Mouse (Mus musculus) embryo, embryonic 10 days (tissue): ENCODE measurements around the gene Ly6c2.
"Not testable (repeated sequence)": the region's sequence is repeated elsewhere in the genome, so short reads cannot be mapped to it uniquely, and the experiment has no call there.

Source experiments
- DNase-seq: peaks from one replicate; pipeline ENCODE4 v3.0.0-alpha.2; 2015; ENCODE audit warnings: low spot score

Gene Ly6c2

DNA sequence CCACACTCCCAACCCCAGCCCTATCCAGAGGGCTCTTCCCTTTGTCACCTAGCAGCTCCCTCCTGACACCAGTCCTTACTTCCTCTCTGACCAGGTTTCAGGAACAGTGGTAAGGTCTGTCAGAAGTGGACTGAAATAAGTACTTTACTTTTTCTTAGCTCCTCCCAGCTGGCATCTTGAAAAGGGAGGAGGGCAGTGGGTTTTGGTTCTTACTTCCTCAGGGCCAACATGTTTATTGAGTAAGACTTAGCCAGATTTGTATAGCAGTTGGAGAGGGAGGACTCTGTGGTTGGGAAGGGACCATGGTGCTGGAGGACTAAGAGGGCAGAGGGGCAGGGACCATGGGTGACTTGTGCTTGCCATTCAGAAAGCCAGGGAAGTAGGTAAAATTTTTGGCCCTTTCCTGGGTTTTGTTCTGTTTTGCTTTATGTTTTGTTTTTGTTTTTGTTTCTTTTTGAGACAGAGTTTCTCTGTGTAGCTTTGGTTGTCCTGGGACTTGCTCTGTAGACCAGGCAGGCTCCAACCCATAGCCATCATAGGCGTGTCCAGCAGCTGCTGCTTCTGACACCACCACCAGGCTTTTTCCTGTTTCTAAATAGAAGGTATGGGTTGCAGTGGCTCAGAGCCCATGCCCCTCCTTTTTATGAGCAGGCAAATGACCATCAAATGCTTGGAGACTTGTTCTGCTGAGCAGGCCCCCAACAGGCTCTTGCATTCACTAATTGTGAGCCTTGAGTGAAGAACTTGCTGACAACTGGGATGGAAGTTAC, at the start of gene Ly6c2:
TSS of gene Ly6c2 (minus strand) at position 110 of the 770 bp plus-strand sequence.
- DNase-seq, result not testable (repeated sequence)

DNA sequence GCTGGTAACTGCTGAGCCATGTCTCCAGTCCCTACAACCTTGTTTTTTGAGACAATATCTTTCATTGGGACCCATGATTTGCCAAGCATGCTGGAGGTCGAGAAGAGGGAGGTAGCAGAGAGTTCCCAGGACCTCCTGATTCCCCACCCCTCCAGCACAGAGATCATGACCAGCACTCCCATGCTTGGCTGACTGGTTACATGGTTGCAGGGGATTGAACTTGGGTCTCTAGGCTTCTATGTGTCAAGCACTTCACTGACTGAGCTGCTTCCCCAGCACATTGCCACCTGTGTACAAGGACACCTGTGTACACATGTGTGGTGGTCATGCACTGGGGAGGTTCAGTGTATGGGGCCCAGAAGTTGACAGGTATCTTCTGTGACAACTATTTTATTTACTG, 45.9 kb upstream of the Ly6c2 start:
- DNase-seq, result no peak

DNA sequence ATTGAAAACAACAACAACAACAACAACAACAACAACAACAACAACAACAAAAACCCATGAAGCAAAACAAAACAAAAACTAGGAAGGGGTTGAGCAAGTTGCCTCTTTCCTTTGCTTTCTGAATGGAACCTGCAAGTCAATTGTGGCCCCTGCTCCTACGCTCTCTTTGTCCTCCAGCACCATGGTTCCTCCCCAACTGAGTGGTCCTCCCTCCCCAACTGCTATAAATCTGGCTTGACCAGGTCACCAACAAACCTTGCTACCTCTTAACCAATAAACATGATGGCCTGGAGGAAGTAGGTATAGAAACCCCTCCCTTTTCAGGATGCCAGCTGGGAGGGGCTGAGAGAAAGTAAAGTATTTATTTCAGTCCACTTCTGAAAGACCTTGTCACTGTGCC, 43.2 kb upstream of the Ly6c2 start, which contains the start of gene Ly6g:
TSS of gene Ly6g (plus strand) at position 301 of the 400 bp plus-strand sequence.
- no peak for DNase-seq

DNA sequence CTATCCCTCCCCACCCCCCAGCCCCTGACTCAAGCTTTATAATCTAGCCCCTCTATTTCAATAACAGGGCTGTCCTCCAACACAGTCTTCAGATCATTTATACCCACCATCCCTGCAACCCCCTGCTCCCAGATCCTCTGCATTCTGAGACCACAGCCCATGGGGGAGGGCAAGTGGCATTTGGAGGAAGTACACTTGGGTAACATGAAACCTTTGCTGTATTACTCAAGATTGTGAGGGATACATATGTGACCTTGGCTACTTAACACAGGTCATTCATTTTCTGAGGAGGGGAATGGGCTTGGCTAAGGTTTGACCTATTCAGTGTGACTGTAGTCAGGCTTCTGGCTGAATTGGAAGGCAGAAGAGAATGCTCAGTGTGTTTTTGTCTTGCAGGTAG, 41.3 kb upstream of the Ly6c2 start:
- no peak for DNase-seq

DNA sequence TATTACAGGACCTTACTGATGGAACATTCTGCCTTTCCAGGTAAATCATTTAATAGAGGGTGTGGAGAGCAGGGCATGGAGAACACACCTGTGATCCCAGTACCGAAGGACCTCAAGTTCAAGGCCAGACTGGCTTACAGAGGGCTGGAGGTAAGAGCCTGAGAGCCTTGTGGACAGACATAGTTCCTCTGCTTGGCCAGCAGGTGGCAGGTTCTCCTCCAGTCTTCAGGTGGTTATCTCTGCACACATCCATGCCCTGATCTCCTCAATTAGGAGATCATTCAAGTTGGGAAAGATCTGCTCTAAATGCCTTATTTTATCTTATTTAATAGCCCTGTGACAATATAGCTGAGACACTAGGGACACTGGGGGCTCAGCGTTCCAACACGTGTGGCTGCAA, 32.0 kb upstream of the Ly6c2 start:
- DNase-seq, result no peak

DNA sequence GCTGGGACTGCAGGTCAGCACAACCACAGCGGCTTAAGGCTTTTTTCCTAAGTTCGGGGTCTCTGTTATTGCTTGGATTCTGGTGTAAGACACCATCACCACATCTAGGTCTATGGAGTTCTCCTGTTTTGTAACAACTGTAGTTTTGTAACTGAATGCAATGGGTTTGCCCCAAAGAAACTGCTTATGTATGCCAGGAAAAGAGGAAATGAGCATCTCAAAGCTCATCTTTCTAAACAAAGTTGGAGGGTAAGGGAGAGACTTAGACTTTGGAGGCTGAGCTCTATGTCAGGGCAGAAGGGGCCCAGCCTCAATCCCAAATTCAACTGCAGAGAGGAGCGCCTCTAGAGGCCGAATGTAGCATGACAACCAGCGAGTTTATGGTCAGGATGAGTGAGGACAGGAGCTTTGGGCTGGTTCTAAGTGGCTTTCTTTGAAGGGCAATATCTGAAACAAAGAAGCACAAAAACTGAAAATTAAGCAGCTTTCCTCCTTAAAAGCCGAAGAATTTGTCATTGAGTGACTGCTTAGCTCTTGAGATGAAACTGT, 30.1 kb upstream of the Ly6c2 start:
- DNase-seq, result peak; percentile 7

DNA sequence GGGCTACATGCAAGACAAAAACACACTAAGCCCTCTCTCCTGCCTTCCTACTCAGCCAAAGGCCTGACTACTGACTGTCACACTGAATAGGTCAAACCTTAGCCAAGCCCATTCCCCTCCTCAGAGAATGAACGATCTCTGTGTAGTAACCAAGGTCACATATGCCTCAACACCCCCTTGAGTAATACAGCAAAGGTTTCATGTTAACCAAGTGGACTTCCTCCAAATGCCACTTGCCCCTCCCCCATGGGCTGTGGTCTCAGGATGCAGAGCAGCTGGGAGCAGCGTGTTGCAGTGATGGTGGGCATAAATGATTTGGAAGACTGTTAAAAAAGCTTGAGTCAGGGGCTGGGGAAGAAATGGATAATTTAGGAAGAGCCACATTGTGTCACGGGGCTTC, 26.0 kb upstream of the Ly6c2 start:
- DNase-seq, result not testable (repeated sequence)

DNA sequence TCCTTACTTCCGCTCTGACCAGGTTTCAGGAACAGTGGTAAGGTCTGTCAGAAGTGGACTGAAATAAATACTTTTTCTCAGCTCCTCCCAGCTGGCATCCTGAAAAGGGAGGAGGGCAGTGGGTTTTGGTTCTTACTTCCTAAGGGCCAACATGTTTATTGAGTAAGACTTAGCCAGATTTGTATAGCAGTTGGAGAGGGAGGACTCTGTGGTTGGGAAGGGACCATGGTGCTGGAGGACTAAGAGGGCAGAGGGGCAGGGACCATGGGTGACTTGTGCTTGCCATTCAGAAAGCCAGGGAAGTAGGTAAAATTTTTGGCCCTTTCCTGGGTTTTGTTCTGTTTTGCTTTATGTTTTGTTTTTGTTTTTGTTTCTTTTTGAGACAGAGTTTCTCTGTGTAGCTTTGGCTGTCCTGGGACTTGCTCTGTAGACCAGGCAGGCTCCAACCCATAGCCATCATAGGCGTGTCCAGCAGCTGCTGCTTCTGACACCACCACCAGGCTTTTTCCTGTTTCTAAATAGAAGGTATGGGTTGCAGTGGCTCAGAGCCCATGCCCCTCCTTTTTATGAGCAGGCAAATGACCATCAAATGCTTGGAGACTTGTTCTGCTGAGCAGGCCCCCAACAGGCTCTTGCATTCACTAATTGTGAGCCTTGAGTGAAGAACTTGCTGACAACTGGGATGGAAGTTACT, 23.5 kb upstream of the Ly6c2 start:
- DNase-seq, result not testable (repeated sequence)

DNA sequence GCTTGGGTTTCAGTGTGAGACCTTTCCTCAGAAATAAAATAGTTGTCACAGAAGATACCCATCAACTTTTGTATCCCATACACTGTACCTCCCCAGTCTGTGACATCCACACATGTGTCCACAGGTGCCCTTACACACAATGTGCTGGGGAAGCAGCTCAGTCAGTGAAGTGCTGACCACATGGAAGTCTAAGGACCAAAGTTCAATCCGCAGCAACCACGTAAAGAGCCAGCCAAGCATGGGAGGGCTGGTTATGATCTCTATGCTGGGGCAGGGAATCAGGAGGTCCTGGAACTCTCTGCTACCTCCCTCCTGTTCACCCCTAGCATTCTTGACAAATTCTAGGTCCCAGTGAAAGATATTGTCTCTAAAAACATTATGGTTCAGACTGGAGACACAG, 20.6 kb upstream of the Ly6c2 start:
- DNase-seq, result not testable (repeated sequence)

DNA sequence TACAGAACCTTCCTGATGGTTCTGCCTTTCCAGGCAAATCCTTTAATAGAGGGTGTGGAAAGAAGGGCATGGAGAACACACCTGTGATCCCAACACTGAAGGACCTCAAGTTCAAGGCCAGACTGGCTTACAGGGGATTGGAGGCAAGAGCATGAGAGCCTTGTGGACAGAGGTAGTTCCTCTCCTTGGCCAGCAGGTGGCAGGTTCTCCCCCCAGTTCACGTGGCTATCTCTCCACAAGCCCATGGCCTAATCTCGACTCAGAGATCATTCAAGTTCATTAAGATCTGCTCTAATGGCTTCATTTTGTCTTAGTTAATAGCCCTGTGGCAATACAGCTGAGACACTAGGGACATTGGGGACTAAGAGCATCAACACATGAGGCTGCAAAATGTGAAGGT, 8.3 kb upstream of the Ly6c2 start:
- DNase-seq, result peak; percentile 48

DNA sequence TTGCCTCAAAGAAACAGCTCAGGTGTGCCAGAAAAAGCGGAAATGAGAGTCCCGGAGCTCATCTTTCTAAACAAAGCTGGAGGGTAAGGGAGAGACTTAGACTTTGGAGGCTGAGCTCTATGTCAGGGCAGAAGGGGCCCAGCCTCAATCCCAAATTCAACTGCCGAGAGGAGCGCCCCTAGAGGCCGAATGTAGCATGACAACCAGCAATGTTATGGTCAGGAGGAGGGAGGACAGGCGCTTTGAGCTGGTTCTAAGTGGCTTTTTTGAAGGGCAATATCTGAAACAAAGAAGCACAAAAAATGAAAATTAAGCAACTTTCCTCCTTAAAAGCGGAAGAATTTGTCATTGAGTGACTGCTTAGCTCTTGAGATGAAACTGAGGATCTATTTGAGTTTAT, 7.0 kb upstream of the Ly6c2 start:
- peak; percentile 20 for DNase-seq

DNA sequence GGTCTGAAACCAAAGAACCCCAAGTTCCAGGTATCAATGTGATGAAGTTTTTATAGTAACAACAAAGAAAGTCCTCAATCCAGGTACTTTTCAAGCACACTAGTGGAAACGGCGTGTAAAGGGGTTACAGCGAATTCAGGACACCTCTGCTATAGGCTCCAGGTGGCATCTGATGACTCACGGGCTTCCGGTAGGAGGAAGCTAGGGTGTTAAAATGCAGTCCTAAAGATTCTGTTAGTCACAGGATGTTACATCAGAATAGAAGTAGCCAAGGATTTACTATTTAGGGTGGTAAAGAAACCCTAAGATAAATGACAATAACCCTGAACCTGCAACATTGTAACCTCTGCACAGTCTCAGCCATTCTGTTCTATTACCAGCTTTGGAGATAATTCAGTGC, 5.7 kb upstream of the Ly6c2 start:
- not testable (repeated sequence) for DNase-seq

DNA sequence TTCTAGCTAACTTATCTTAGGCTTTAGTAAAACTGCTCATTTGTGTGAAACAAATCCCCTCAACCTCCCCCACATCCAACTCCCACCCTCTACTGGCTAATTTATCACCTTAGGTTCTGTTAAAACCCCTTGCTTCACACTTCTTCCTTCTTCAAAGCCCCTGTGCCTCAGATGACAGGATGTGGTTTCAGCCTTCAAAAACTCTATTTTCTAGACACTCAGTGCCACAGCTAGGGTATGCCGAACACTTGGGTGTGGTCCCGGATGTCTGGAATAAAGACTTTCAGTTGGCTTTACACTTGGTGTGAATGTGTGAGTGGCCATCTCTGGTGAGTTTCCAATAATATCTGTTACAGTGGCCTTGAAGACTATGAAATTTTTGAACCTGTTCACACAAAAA, 4.8 kb upstream of the Ly6c2 start:
- DNase-seq, result no peak

DNA sequence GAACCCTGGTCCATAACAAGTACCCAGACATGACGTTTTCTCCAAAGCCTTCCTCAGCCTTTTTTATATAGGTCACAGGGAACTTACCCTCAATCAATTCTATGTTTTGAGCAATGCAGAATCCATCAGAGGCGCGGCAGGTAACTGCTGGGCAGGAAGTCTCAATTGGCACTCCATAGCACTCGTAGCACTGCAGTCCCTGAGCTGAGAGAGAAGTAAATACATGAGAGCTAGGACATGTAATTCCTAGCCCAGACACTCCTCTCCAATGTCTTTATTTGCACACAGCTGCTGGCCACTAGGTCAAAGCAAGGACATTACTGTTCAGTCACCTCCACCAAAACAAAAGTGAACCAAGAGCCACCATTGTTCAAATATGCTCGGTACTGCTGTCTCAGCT, 1.3 kb downstream of the Ly6c2 start:
- not testable (repeated sequence) for DNase-seq

DNA sequence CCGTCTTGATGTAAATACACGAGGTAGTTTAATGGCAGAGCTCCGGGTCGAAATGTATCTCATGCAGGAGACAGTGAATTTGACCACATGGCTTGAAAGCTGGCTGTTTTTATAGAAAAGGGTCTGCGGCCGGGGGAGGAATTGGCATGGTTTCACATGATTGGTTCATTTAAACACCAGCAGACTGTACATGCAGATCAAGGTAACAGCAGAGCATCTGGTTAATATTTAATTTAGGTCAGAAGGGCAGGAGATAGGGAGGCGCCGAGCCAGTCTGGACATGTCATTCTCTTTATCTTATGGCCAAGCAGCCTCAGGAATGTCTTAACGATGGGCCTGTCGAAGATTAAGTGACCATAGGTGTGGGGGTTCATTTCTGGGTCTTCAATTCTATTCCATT, 12.5 kb downstream of the Ly6c2 start:
- no peak for DNase-seq

DNA sequence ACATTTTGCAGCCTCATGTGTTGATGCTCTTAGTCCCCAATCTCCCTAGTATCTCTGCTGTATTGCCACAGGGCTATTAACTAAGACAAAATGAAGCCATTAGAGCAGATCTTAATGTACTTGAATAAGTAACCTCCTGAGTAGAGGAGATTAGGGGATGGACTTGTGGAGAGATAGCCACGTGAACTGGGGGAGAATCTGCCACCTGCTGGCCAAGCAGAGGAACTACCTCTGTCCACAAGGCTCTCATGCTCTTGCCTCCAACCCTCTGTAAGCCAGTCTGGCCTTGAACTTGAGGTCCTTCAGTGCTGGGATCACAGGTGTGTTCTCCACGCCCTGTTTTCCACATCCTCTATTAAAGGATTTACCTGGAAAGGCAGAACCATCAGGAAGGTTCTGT, 23.7 kb downstream of the Ly6c2 start:
- DNase-seq, result not testable (repeated sequence)

DNA sequence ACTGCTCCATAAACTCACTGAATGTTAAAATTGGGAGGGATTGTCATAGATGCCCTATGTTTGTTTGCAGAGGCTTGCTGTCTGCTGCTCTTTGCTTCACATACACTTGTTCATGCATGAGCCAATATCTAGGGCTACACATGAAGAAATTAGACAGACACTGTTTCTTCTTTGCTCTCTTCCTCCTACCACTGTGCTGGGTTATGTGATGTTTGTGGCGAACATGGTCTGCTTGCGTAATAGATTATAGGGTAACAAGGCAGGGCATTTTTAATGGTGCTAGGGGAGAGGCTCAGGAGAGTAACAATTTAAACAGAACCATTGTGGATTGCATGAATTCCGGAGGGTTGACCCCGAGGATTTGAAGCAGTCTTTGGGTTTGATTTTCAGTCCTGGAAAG, 41.8 kb downstream of the Ly6c2 start:
- no peak for DNase-seq

DNA sequence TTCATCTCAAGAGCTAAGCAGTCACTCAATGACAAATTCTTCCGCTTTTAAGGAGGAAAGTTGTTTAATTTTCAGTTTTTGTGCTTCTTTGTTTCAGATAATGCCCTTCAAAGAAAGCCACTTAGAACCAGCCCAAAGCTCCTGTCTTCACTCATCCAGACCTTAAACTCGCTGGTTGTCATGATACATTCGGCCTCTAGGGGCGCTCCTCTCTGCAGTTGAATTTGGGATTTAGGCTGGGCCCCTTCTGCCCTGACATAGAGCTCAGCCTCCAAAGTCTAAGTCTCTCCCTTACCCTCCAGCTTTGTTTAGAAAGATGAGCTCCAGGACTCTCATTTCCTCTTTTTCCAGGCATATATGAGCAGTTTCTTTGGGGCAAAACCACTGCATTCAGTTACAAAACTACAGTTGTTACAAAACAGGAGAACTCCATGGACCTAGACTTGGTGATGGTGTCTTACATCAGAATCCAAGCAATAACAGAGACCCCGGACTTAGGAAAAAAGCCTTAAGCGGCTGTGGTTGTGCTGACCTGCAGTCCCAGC, 49.7 kb downstream of the Ly6c2 start:
- DNase-seq, result peak; percentile 24

DNA sequence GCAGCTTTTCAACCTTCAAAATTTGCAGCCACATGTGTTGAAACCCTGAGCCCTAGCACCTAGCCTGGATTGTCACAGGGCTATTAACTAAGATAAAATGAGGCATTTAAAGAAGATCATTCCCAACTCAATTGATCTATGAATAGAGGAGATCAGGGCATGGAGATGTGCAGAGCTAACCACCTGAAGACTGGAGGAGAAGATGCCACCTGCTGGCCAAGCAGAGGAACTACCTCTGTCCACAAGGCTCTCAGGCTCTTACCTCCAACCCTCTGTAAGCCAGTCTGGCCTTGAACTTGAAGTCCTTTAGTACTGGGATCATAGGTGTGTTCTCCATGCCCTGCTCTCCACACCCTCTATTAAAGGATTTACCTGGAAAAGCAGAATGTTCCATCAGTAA, 51.3 kb downstream of the Ly6c2 start:
- DNase-seq, result peak; percentile 60
